Mouse (Mus musculus): Measurements from ENCODE around the gene Robo1. TPM values are rescaled to one million over a fixed set of nuclear protein-coding genes. Genes with fewer than 3 reads are reported as not detected.

Robo1 gene
- polyA plus RNA-seq, 1 experiment from 2014 or later: 26.8 TPM

DNA sequence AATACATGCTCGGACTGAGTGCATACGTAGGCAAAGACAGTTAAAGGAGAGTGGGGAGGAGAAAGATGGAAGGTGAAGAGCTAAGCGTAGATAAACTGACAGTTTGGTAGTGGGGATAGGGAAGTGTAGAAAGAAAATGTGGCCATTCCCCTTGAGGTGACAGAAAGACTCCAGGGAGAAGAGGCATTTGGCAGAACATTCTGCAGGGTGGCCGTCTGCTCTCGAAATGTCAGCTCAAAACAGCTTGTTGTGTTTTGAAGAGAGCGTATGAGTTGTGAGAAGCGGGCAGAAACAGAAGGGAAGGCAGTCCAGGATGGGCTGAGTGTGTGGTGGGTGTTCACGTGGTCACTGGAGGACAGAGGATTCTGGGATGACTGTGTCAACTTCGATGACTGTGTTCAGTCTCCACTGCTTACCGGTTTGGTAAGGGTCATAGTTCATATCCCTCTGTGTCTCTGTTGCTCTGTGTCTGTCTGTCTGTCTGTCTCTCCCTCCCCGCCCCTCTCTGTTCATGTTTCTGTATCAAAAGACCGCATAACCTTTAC, 490.4 kb downstream of the Robo1 start:
- no peak overlapping the region for H3K4me2 ChIP-seq (ENCODE audit: low read depth, low read length)
- ATAC-seq (ENCODE audit: low read depth): no peak
- WGBS: 80% methylated on average over 12 of the region's 12 CpGs

DNA sequence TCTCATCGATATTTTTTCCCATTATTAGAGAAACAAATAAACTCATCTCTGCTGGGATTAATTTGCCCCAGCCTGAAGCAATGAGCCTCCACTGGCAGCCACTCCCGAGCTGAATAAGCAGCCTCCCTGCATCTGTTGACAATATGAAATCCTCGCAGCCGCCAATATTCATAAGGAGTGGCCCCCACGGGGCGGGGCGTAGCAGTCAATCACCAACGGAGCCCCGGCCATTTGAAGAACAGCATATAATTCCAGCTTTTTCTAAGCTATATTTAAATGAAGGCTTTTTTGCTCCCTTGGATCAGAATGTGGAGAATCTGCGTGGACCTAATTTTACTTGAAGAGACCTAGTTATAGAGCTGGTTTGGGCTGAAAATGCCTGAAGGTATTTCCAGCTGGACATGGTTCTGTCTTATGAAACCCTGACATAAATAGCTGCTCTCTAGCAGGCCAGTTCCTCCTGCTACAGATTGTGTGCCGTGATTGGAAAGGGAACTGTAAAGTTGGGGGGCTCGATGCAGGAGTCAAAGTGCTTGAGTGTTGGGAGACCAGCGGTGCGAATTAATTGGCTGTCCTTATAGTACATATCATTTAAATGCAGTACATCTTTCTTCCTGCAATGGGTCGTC, 492.1 kb downstream of the Robo1 start:
- Histone ChIP-seq H3K9ac (ENCODE audit: low read length) (no peak overlapping the region), H3K4me3 (ENCODE audit: low read length) (no peak overlapping the region), H3K4me1 (replicated peaks; ENCODE audit: control insufficient read depth, insufficient read depth, low read length) (peaks cover 10% of the 10 kb centered on the region), H3K36me3 (ENCODE audit: control insufficient read depth, insufficient read depth, low read length) (no peaks in the 10 kb centered on the region), H3K27me3 (ENCODE audit: control insufficient read depth, insufficient read depth, low read depth, low read length) (no peaks in the 10 kb centered on the region), H3K4me2 (ENCODE audit: low read depth, low read length) (peak overlapping the region; percentile 29; the same call in 1 of the 2 replicates), H3K9me3 (ENCODE audit: control insufficient read depth, low read length) (no peaks in the 10 kb centered on the region; the same call in 1 of the 2 replicates), H3K27ac (ENCODE audit: low read length) (0 out of 2 replicates have a peak overlapping the region, but pooled peaks have one; percentile 9)
- WGBS: 60% methylated on average over 15 of the region's 15 CpGs
- ATAC-seq (ENCODE audit: low read depth): peak; percentile 69

More for the DNA sequence above, 490.4 kb downstream of the Robo1 start:
- peaks cover 15% of the 10 kb centered on the region for H3K4me1 ChIP-seq (replicated peaks; ENCODE audit: control insufficient read depth, insufficient read depth, low read length)
- H3K27me3 ChIP-seq (ENCODE audit: control insufficient read depth, insufficient read depth, low read depth, low read length): no peaks in the 10 kb centered on the region
- H3K9me3 ChIP-seq (ENCODE audit: control insufficient read depth, low read length): no peaks in the 10 kb centered on the region
- H3K36me3 ChIP-seq (ENCODE audit: control insufficient read depth, insufficient read depth, low read length): no peaks in the 10 kb centered on the region
- H3K9ac ChIP-seq (ENCODE audit: low read length): no peak overlapping the region
- no peak overlapping the region for H3K4me3 ChIP-seq (ENCODE audit: low read length)
- no peak overlapping the region for H3K27ac ChIP-seq (ENCODE audit: low read length)

DNA sequence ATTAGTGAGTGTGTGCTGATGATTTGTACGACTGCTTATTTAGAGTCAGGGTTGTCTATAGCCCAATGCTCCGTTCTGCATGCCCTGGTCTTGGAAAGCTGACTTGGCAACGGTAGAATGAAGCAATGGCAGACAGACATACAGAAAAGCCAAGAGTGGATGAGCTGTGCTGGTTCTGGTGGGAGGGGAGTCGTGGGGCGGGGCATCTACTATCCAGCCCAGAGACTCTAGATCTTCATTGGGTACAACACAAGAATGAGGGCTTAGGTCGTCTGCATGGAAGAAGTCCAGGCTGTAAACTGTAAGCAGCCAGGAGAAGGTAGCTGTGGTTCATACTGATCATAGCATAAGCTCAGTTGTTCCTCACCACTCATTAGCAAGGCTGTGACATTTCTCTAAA, 492.7 kb downstream of the Robo1 start:
- Histone ChIP-seq H3K27ac (ENCODE audit: low read length) (no peak overlapping the region), H3K4me3 (ENCODE audit: low read length) (no peak overlapping the region), H3K27me3 (ENCODE audit: control insufficient read depth, insufficient read depth, low read depth, low read length) (no peaks in the 10 kb centered on the region), H3K9me3 (ENCODE audit: control insufficient read depth, low read length) (no peaks in the 10 kb centered on the region; the same call in 1 of the 2 replicates), H3K4me1 (replicated peaks; ENCODE audit: control insufficient read depth, insufficient read depth, low read length) (peaks cover 5% of the 10 kb centered on the region; the same call in 1 of the 2 replicates), H3K9ac (ENCODE audit: low read length) (no peak overlapping the region), H3K36me3 (ENCODE audit: control insufficient read depth, insufficient read depth, low read length) (no peaks in the 10 kb centered on the region), H3K4me2 (ENCODE audit: low read depth, low read length) (no peak overlapping the region)
- ATAC-seq (ENCODE audit: low read depth): peak; percentile 26; the same call in 1 of the 2 replicates
- 64% methylated on average over 6 of the region's 6 CpGs for WGBS

DNA sequence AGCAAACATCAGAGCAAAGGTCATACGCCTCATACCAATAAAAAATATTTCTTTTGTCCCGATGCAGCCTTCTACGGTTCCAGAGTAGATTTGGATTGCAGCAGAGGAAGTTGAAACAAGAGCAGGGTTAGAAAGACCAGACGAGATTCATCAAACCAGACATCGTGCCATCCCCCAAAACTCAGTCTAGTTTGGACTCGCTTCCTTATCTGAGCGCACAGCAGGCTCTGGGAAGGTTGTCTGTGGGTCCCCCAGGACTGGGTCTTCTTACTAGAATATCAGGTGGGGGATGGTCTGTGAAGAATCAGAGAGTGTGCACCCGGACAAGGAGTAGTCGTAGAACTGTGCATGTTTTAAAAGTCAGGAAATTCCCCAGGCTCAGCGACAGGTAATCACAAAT, 500.2 kb downstream of the Robo1 start:
- Histone ChIP-seq H3K4me1 (replicated peaks; ENCODE audit: control insufficient read depth, insufficient read depth, low read length) (peaks cover 2% of the 10 kb centered on the region; the same call in 1 of the 2 replicates), H3K27me3 (ENCODE audit: control insufficient read depth, insufficient read depth, low read depth, low read length) (no peaks in the 10 kb centered on the region), H3K4me3 (ENCODE audit: low read length) (peak overlapping the region; percentile 15; the same call in 1 of the 2 replicates), H3K4me2 (ENCODE audit: low read depth, low read length) (peak overlapping the region; percentile 36), H3K27ac (ENCODE audit: low read length) (no peak overlapping the region), H3K9me3 (ENCODE audit: control insufficient read depth, low read length) (no peaks in the 10 kb centered on the region; the same call in 1 of the 2 replicates), H3K9ac (ENCODE audit: low read length) (no peak overlapping the region), H3K36me3 (ENCODE audit: control insufficient read depth, insufficient read depth, low read length) (no peaks in the 10 kb centered on the region)
- 34% methylated on average over 10 of the region's 10 CpGs for WGBS
- ATAC-seq (ENCODE audit: low read depth): peak; percentile 47

DNA sequence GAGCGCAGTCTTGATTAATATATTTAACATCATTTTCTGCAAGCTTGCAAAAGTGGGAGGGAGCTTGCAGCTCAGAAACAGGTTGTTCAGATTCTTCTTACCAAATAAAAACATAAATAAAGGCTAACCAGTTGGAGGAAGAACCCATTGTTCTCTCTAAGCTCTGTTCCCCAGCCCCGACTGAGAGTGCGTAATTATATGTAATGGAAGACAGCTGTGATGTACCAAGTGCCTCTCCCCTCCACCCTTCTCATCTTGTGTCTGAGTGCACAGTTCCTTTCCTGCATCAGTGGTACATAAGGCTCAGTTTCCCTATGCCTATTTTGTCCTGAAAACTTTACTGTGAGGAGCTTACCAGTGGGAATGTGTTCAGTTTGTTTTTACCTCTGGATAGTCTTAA, 502.8 kb downstream of the Robo1 start:
- ATAC-seq (ENCODE audit: low read depth): peak; percentile 41; the same call in 1 of the 2 replicates
- Histone ChIP-seq H3K36me3 (ENCODE audit: control insufficient read depth, insufficient read depth, low read length) (no peaks in the 10 kb centered on the region), H3K4me1 (replicated peaks; ENCODE audit: control insufficient read depth, insufficient read depth, low read length) (peaks cover 2% of the 10 kb centered on the region; the same call in 1 of the 2 replicates), H3K9me3 (ENCODE audit: control insufficient read depth, low read length) (no peaks in the 10 kb centered on the region), H3K4me2 (ENCODE audit: low read depth, low read length) (no peak overlapping the region), H3K27ac (ENCODE audit: low read length) (no peak overlapping the region), H3K27me3 (ENCODE audit: control insufficient read depth, insufficient read depth, low read depth, low read length) (no peaks in the 10 kb centered on the region), H3K9ac (ENCODE audit: low read length) (no peak overlapping the region), H3K4me3 (ENCODE audit: low read length) (no peak overlapping the region)
- WGBS: 56% methylated on average over 3 of the region's 3 CpGs

DNA sequence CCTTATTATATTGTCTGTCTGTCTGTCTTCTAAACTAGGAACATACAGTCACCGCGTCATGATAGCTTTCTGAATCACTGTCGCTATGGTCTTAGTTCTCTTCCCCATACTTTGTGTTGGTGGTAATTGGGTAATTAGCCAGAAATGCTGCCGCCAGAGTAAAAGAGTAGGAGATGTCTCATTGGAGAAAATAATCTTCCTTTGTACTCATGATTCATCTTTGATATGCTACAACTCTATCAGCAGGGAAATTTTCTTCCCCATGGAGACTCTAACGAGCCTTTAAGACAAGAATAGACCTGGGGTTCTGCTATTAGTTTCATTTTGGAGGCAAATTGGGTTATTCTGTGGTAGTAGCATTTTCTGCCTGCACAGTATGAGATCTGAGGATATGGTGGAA, 503.4 kb downstream of the Robo1 start:
- Histone ChIP-seq H3K27me3 (ENCODE audit: control insufficient read depth, insufficient read depth, low read depth, low read length) (no peaks in the 10 kb centered on the region), H3K4me2 (ENCODE audit: low read depth, low read length) (no peak overlapping the region), H3K9ac (ENCODE audit: low read length) (no peak overlapping the region), H3K4me1 (replicated peaks; ENCODE audit: control insufficient read depth, insufficient read depth, low read length) (peaks cover 2% of the 10 kb centered on the region; the same call in 1 of the 2 replicates), H3K9me3 (ENCODE audit: control insufficient read depth, low read length) (no peaks in the 10 kb centered on the region), H3K4me3 (ENCODE audit: low read length) (no peak overlapping the region), H3K36me3 (ENCODE audit: control insufficient read depth, insufficient read depth, low read length) (no peaks in the 10 kb centered on the region), H3K27ac (ENCODE audit: low read length) (no peak overlapping the region)
- WGBS: 89% methylated on average over 5 of the region's 5 CpGs
- no peak for ATAC-seq (ENCODE audit: low read depth)

DNA sequence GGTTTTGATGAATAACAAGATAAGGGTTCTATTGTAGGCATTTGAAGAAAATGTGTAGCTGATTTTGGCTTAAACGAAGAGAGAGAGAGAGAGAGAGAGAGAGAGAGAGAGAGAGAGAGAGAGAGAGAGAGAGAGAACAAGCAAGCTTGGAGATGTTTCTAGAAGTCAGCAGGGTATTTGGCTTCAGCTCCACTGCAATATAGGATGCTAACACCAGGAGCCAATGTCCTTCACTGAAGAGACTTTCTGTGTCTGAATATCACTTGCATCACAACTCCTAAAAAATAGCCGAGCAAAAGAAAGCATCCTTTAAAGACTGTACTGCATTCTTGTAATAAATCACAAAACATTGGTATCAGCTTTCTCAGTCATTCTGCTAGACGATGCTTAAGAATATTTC, 503.8 kb downstream of the Robo1 start:
- Histone ChIP-seq H3K36me3 (ENCODE audit: control insufficient read depth, insufficient read depth, low read length) (no peaks in the 10 kb centered on the region), H3K9ac (ENCODE audit: low read length) (no peak overlapping the region), H3K9me3 (ENCODE audit: control insufficient read depth, low read length) (no peaks in the 10 kb centered on the region), H3K27me3 (ENCODE audit: control insufficient read depth, insufficient read depth, low read depth, low read length) (no peaks in the 10 kb centered on the region), H3K4me3 (ENCODE audit: low read length) (no peak overlapping the region), H3K4me1 (replicated peaks; ENCODE audit: control insufficient read depth, insufficient read depth, low read length) (peaks cover 2% of the 10 kb centered on the region; the same call in 1 of the 2 replicates), H3K4me2 (ENCODE audit: low read depth, low read length) (no peak overlapping the region), H3K27ac (ENCODE audit: low read length) (no peak overlapping the region)
- no peak for ATAC-seq (ENCODE audit: low read depth)
- WGBS: 48% methylated on average over 3 of the region's 3 CpGs

DNA sequence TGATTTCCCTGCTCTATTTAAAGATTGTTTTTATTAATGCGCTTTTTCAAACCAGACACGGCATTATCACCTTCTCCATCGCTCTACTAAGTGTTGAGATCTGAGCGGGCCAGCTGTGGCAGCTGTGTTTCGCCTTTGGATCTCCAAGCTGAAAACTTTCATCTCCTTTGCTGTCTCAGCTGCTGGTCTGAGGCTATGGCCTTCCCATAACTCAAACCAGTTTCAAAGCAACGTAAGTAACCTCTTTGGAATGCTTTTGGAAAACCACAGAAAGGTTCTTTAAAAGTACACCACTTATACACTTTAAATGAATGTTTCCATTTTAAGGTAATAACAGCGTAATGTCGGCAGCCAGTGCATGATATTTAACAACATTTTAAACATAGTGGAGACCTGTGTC, 520.3 kb downstream of the Robo1 start:
- no peaks in the 10 kb centered on the region for H3K27me3 ChIP-seq (ENCODE audit: control insufficient read depth, insufficient read depth, low read depth, low read length)
- no peak overlapping the region for H3K4me2 ChIP-seq (ENCODE audit: low read depth, low read length)
- no peak for ATAC-seq (ENCODE audit: low read depth)
- no peaks in the 10 kb centered on the region for H3K36me3 ChIP-seq (ENCODE audit: control insufficient read depth, insufficient read depth, low read length)
- H3K9me3 ChIP-seq (ENCODE audit: control insufficient read depth, low read length): no peaks in the 10 kb centered on the region
- H3K4me1 ChIP-seq (replicated peaks; ENCODE audit: control insufficient read depth, insufficient read depth, low read length): peaks cover 5% of the 10 kb centered on the region
- 40% methylated on average over 8 of the region's 8 CpGs for WGBS
- H3K4me3 ChIP-seq (ENCODE audit: low read length): no peak overlapping the region
- no peak overlapping the region for H3K27ac ChIP-seq (ENCODE audit: low read length)
- no peak overlapping the region for H3K9ac ChIP-seq (ENCODE audit: low read length)

DNA sequence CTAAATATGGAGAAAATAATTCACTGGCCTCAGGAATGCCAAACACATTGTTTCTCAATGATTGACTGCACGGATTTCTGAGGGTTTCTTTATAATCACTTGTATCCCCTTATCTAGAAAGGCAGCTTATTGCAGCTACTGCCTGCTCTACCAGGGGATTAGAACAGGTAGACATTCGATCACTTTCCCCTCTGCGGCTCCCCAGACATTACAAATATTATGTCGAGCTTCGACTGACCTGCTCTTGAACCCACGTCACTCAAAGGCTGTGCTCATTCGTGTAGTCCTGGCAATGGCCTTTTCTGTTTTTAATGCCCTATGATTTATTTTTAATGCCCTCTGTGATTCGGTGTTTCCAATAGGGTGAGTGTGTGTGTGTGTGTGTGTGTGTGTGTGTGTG, 521.4 kb downstream of the Robo1 start:
- Histone ChIP-seq H3K36me3 (ENCODE audit: control insufficient read depth, insufficient read depth, low read length) (no peaks in the 10 kb centered on the region), H3K27me3 (ENCODE audit: control insufficient read depth, insufficient read depth, low read depth, low read length) (no peaks in the 10 kb centered on the region), H3K4me2 (ENCODE audit: low read depth, low read length) (no peak overlapping the region), H3K9ac (ENCODE audit: low read length) (no peak overlapping the region), H3K4me1 (replicated peaks; ENCODE audit: control insufficient read depth, insufficient read depth, low read length) (peaks cover 5% of the 10 kb centered on the region), H3K4me3 (ENCODE audit: low read length) (no peak overlapping the region), H3K27ac (ENCODE audit: low read length) (no peak overlapping the region), H3K9me3 (ENCODE audit: control insufficient read depth, low read length) (no peaks in the 10 kb centered on the region)
- no peak for ATAC-seq (ENCODE audit: low read depth)
- 56% methylated on average over 8 of the region's 8 CpGs for WGBS

Measured in lung, embryonic 16.5 days (tissue).